Mouse (Mus musculus): ENCODE measurements around the gene Arl3. TPM values are rescaled to one million over a fixed set of nuclear protein-coding genes. Genes with fewer than 3 reads are reported as not detected.

The Arl3 gene
- 16.9 TPM for polyA plus RNA-seq (2017; shearing (Covaris generic))

GRCm38 (mm10) chr19:46572951-46573937 lies at the start of gene Arl3, which contains the start of gene Sfxn2:
Gene Arl3, minus strand, starts transcription at chr19:46573198.
Gene Sfxn2, plus strand, starts transcription at chr19:46573365.

GRCm38 (mm10) chr19:46598720-46599252 lies 25.8 kb upstream of the Arl3 start, which contains the start of gene Wbp1l:
Gene Wbp1l, plus strand, starts transcription at chr19:46599084.

DNA sequence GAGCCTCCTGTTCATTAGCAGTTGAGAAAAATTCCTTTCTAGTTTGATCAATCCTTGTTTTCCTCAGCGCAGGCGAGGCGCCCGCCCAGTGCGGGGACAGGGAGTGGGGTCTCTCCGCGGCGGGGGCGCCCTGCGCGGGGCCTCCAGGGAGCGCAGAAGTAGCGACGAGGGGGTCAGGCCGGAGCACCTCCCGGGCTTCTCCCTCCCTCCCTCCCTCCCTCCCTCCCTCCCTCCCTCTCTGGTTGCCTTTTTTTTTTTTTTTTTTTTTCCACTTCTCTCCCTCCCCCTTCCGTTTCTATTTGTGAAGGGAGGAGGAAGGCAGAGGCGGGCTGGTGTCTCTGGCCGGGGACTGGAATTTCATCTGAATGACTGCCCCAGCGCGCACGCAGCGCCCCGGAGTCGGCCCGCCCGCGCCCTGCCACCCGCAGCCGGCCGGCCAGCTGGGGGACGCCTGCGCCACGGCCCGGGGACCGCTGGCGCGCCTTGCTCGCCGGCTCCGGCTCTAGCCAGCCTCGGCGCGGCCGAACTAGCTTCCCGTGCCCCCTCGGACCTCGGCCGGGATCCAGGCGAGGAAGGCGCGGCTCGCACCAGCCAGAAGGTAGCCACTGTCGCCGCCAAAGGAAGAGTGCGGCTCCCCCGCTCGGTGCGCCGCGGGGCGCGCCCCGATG lies 71.5 kb downstream of the Arl3 start, which contains the start of gene Trim8:
Trim8 (plus strand) TSS at position 302 of the 668 bp plus-strand sequence.

Other genes starting within 250 kb of the Arl3 start
- 5.4 TPM for gene Psd, start 246.0 kb downstream of the Arl3 start, polyA plus RNA-seq (2017; shearing (Covaris generic))
- gene Fbxl15, start 245.0 kb downstream of the Arl3 start, polyA plus RNA-seq (2017; shearing (Covaris generic)): 12.5 TPM
- 54.5 TPM for gene Cuedc2, start 234.5 kb downstream of the Arl3 start, polyA plus RNA-seq (2017; shearing (Covaris generic))
- gene Mfsd13a, start 232.1 kb downstream of the Arl3 start, polyA plus RNA-seq (2017; shearing (Covaris generic)): 5.9 TPM
- 0.13 TPM for gene 2310034G01Rik, start 222.9 kb downstream of the Arl3 start, polyA plus RNA-seq (2017; shearing (Covaris generic))
- gene Actr1a, start 177.4 kb downstream of the Arl3 start, polyA plus RNA-seq (2017; shearing (Covaris generic)): 106 TPM
- 40.6 TPM for gene Sufu, start 176.3 kb downstream of the Arl3 start, polyA plus RNA-seq (2017; shearing (Covaris generic))
- 124 TPM for gene Trim8, start 71.5 kb downstream of the Arl3 start, polyA plus RNA-seq (2017; shearing (Covaris generic))
- 14.2 TPM for gene Sfxn2, start 167 bp upstream of the Arl3 start, polyA plus RNA-seq (2017; shearing (Covaris generic))
- gene Wbp1l, start 25.9 kb upstream of the Arl3 start, polyA plus RNA-seq (2017; shearing (Covaris generic)): 68.5 TPM
- gene Cyp17a1, start 100.0 kb upstream of the Arl3 start, polyA plus RNA-seq (2017; shearing (Covaris generic)): 0.16 TPM
- 6.5 TPM for gene Borcs7, start 116.7 kb upstream of the Arl3 start, polyA plus RNA-seq (2017; shearing (Covaris generic))
- 15.9 TPM for gene As3mt, start 134.3 kb upstream of the Arl3 start, polyA plus RNA-seq (2017; shearing (Covaris generic))
- 3.5 TPM for gene Cnnm2, start 188.4 kb upstream of the Arl3 start, polyA plus RNA-seq (2017; shearing (Covaris generic))

All from CD4-positive, CD25-positive, alpha-beta regulatory T cell (primary cell).